Mouse (Mus musculus) heart, embryonic 11.5 days (tissue): ENCODE measurements around the gene Sft2d1. TPM values are rescaled to one million over a fixed set of nuclear protein-coding genes. Genes with fewer than 3 reads are reported as not detected.
"Not testable (repeated sequence)": the region's sequence is repeated elsewhere in the genome, so short reads cannot be mapped to it uniquely, and the experiment has no call there.

Experiments
- ATAC-seq: fragments of 200-750 bp; cut with Nextera tagmentation; replicated peaks from 2 replicates; pipeline ENCODE4 v1.8.0; 2017; ENCODE audit warnings: moderate library complexity; ENCODE audit not compliant: insufficient number of reproducible peaks, low FRiP score, low TSS enrichment
- H3K27ac ChIP-seq: fragments of 300-500 bp; sonication (generic); 2 replicates; pipeline ENCODE4 v1.5.1; 2014; ENCODE audit warnings: mild to moderate bottlenecking, low read depth, low read length
- H3K27me3 ChIP-seq: fragments of 300-500 bp; sonication (generic); 2 replicates; pipeline ENCODE4 v1.6.1; 2014; ENCODE audit warnings: mild to moderate bottlenecking, low read length, mixed read lengths; ENCODE audit not compliant: control insufficient read depth, insufficient read depth
- H3K36me3 ChIP-seq: fragments of 300-500 bp; sonication (generic); 2 replicates; pipeline ENCODE4 v1.6.1; 2014; ENCODE audit warnings: mild to moderate bottlenecking, low read length, moderate library complexity, mixed read lengths; ENCODE audit not compliant: control insufficient read depth, insufficient read depth
- H3K4me1 ChIP-seq: fragments of 300-500 bp; sonication (generic); 2 replicates; pipeline ENCODE4 v1.6.1; 2014; ENCODE audit warnings: low read length; ENCODE audit not compliant: control insufficient read depth, insufficient read depth
- H3K4me2 ChIP-seq: fragments of 300-500 bp; sonication (generic); 2 replicates; pipeline ENCODE4 v1.6.1; 2014; ENCODE audit warnings: mild to moderate bottlenecking, moderate library complexity
- H3K4me3 ChIP-seq: fragments of 300-500 bp; sonication (generic); 2 replicates; pipeline ENCODE4 v1.5.1; 2014; ENCODE audit warnings: low read depth, low read length
- H3K9ac ChIP-seq: fragments of 300-500 bp; sonication (generic); 2 replicates; pipeline ENCODE4 v1.6.1; 2014; ENCODE audit warnings: mild to moderate bottlenecking, low read depth, low read length, moderate library complexity
- H3K9me3 ChIP-seq: fragments of 300-500 bp; sonication (generic); replicated peaks from 2 replicates; pipeline ENCODE4 v1.6.1; 2016; ENCODE audit warnings: low read length; ENCODE audit not compliant: control insufficient read depth
- WGBS: fragments of 180-500 bp; shearing (Covaris S2); extraction: QIAGEN DNeasy Blood & Tissue Kit; methylation state at CpG from one replicate; pipeline ENCODE4 v1.1.7; 2014; ENCODE audit not compliant: insufficient replicate concordance; 5-methylcytosine and 5-hydroxymethylcytosine counted together
- polyA plus RNA-seq: library from polyadenylated mRNA; unstranded; fragments of >200 nt; fragmentation: Nextera tagmentation; extraction: Ambion mirVana; gene quantifications from 2 replicates; pipeline ENCODE4 v1.2.1, GENCODE M21; 2014

The Sft2d1 gene
- 66.9 and 71.5 TPM in 2 replicates for polyA plus RNA-seq

- WGBS: under 1% methylated on average over 48 of the region's 54 CpGs
- peak; percentile 94 for ATAC-seq
- peak within 1 kb of the TSS; percentile 81 for H3K9ac ChIP-seq
- H3K4me2 ChIP-seq: peak within 1 kb of the TSS; percentile 75
- H3K4me3 ChIP-seq: peak within 1 kb of the TSS; percentile 86
- no peaks in the 10 kb centered on the region for H3K27me3 ChIP-seq
- H3K9me3 ChIP-seq: no peaks in the 10 kb centered on the region
- no peaks in the 10 kb centered on the region for H3K36me3 ChIP-seq
- H3K27ac ChIP-seq: peak within 1 kb of the TSS; percentile 70; the same call in 1 of the 2 replicates
- peaks cover 11% of the 10 kb centered on the region for H3K4me1 ChIP-seq
Observed at GRCm38 (mm10) chr17:8310838-8311614, at the start of gene Sft2d1. TSS of gene Sft2d1 (plus strand) at chr17:8311102.

GRCm38 (mm10) chr17:8264638-8265037, 46.3 kb upstream of the Sft2d1 start:
- H3K9ac ChIP-seq, H3K27me3 ChIP-seq, ATAC-seq, H3K36me3 ChIP-seq, H3K4me1 ChIP-seq, H3K9me3 ChIP-seq, H3K27ac ChIP-seq, H3K4me3 ChIP-seq, H3K4me2 ChIP-seq: not testable (repeated sequence)
- 13% methylated on average over 7 of the region's 7 CpGs for WGBS

GRCm38 (mm10) chr17:8272054-8272749, 38.7 kb upstream of the Sft2d1 start:
- Histone ChIP-seq H3K27me3 (peaks cover 2% of the 10 kb centered on the region; the same call in 1 of the 2 replicates), H3K4me2 (no peak overlapping the region), H3K27ac (no peak overlapping the region), H3K4me3 (no peak overlapping the region), H3K9me3 (no peaks in the 10 kb centered on the region), H3K4me1 (no peaks in the 10 kb centered on the region), H3K9ac (no peak overlapping the region), H3K36me3 (no peaks in the 10 kb centered on the region)
- ATAC-seq: no peak
- WGBS: 39% methylated on average over 6 of the region's 6 CpGs

GRCm38 (mm10) chr17:8272951-8273350, 38.0 kb upstream of the Sft2d1 start:
- no peaks in the 10 kb centered on the region for H3K36me3 ChIP-seq
- no peak overlapping the region for H3K27ac ChIP-seq
- no peaks in the 10 kb centered on the region for H3K4me1 ChIP-seq
- no peak overlapping the region for H3K4me2 ChIP-seq
- WGBS: 53% methylated on average over 6 of the region's 6 CpGs
- no peaks in the 10 kb centered on the region for H3K9me3 ChIP-seq
- no peak overlapping the region for H3K9ac ChIP-seq
- ATAC-seq: no peak
- peaks cover 2% of the 10 kb centered on the region; the same call in 1 of the 2 replicates for H3K27me3 ChIP-seq
- H3K4me3 ChIP-seq: no peak overlapping the region

GRCm38 (mm10) chr17:8276071-8276470, 34.8 kb upstream of the Sft2d1 start:
- H3K4me1 ChIP-seq: no peaks in the 10 kb centered on the region
- H3K9ac ChIP-seq: no peak overlapping the region
- H3K36me3 ChIP-seq: no peaks in the 10 kb centered on the region
- no peak overlapping the region for H3K4me2 ChIP-seq
- peaks cover 2% of the 10 kb centered on the region; the same call in 1 of the 2 replicates for H3K27me3 ChIP-seq
- ATAC-seq: no peak
- no peaks in the 10 kb centered on the region for H3K9me3 ChIP-seq
- H3K4me3 ChIP-seq: no peak overlapping the region
- H3K27ac ChIP-seq: no peak overlapping the region
- 67% methylated on average over 4 of the region's 4 CpGs for WGBS

- WGBS: 77% methylated on average over 7 of the region's 7 CpGs
- no peak overlapping the region for H3K27ac ChIP-seq
- ATAC-seq: no peak
- H3K36me3 ChIP-seq: no peaks in the 10 kb centered on the region
- no peak overlapping the region for H3K4me2 ChIP-seq
- H3K4me1 ChIP-seq: no peaks in the 10 kb centered on the region
- H3K4me3 ChIP-seq: no peak overlapping the region
- H3K27me3 ChIP-seq: no peaks in the 10 kb centered on the region; the same call in 1 of the 2 replicates
- no peaks in the 10 kb centered on the region for H3K9me3 ChIP-seq
- no peak overlapping the region for H3K9ac ChIP-seq
Observed at GRCm38 (mm10) chr17:8276680-8277079, 34.2 kb upstream of the Sft2d1 start.

- WGBS: 79% methylated on average over 3 of the region's 3 CpGs
- ATAC-seq: no peak
- Histone ChIP-seq H3K4me3 (no peak overlapping the region), H3K9ac (no peak overlapping the region), H3K9me3 (no peaks in the 10 kb centered on the region), H3K36me3 (no peaks in the 10 kb centered on the region), H3K4me1 (no peaks in the 10 kb centered on the region), H3K27ac (no peak overlapping the region), H3K4me2 (no peak overlapping the region), H3K27me3 (no peaks in the 10 kb centered on the region)
Observed at GRCm38 (mm10) chr17:8277266-8277665, 33.6 kb upstream of the Sft2d1 start.

GRCm38 (mm10) chr17:8278356-8278755, 32.5 kb upstream of the Sft2d1 start:
- ATAC-seq: no peak
- no peaks in the 10 kb centered on the region for H3K4me1 ChIP-seq
- no peak overlapping the region for H3K4me2 ChIP-seq
- H3K27ac ChIP-seq: no peak overlapping the region
- no peaks in the 10 kb centered on the region for H3K27me3 ChIP-seq
- no peak overlapping the region for H3K9ac ChIP-seq
- no peaks in the 10 kb centered on the region for H3K9me3 ChIP-seq
- WGBS: 67% methylated on average over 3 of the region's 3 CpGs
- H3K36me3 ChIP-seq: no peaks in the 10 kb centered on the region
- H3K4me3 ChIP-seq: no peak overlapping the region
